ENCODE assay signal across 12 mouse cellular contexts in the genomic region with DNA sequence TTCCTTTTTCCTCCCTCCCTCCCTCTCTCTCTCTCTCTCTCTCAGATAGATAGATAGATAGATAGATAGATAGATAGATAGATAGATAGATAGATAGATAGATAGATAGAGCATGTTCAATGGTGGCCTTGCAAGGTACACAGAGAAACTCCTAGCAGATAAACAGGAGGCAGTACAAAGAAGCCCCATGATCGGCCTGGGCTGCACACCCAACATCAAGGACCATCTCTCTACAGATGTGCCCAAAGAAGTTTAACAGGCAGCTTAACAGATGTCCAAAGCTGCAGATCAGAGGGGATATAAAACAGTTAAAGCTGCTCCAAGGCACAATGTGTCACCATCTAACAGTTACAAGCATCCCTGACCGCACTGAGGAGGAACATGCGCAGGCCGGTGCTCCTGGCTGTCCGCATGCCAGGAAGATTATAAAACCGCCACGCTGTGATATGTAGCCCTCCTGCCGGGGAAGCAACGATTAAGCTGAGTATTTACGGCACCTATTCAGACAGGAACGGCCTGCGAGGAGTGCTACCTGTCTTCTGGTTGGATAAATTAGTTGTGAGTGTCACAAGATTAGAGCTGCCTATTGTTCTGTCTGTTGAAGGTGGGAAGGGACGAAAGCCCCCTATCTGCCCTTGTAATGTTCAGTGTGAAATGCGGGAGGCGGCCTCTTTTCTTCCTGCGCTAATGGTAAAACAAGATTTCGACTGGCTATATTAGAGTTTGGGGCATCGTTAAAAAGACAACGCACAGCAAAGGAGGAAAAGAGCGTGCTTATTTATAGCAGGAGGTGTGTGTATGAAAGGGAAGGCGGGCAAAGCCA.
A peak's percentile ranks its signal among the peaks of the same experiment; 100 is the strongest.
DNase-seq lines count a peak whose midpoint lies in the region; ATAC-seq lines count a peak whose summit lies in the region.
"Had no signal": no experiment of that assay in that cellular context is flagged by ENCODE, and none has a peak within 500 bp of the region (broad histone marks: within the 10 kb centered on the region; RNA-seq: fewer than 3 reads in every experiment).

No protein-coding gene starts in this region.

- no peaks in the 10 kb centered on the region for H3K36me3 ChIP-seq in kidney, embryonic 15.5 days

- no peaks in the 10 kb centered on the region for H3K9me3 ChIP-seq in kidney, embryonic 15.5 days (replicated peaks)

- H3K4me1 ChIP-seq in kidney, embryonic 15.5 days = peaks cover 8% of the 10 kb centered on the region

- peaks cover 43% of the 10 kb centered on the region for H3K27me3 ChIP-seq in kidney, embryonic 15.5 days

- WGBS in kidney, embryonic 15.5 days = 5% methylated on average over 21 of the region's 21 CpGs

- H3K4me2 ChIP-seq in kidney, embryonic 15.5 days = peak overlapping the region; percentile 41
- H3K4me2 ChIP-seq: lung, embryonic 14.5 days had no signal

- no peak for ATAC-seq in kidney, embryonic 15.5 days (replicated peaks; ENCODE audit: low FRiP score)
- peak; percentile 39 to 59; a peak in 2 of 4 replicates for ATAC-seq in hematopoietic stem cell, adult 5-6 weeks (replicated peaks in 1 of 2; ENCODE audit: insufficient read depth in 1 of 2, low FRiP score in 2 of 2, low TSS enrichment in 1 of 2, low read depth in 1 of 2, poor library complexity in 2 of 2, severe bottlenecking in 2 of 2)

- no peak overlapping the region for H3K27ac ChIP-seq in kidney, embryonic 15.5 days
- H3K27ac ChIP-seq: layer of hippocampus, adult 2 months had no signal

- no peak overlapping the region for H3K9ac ChIP-seq in kidney, embryonic 15.5 days
- H3K9ac ChIP-seq: lung, embryonic 14.5 days had no signal

- H3K4me3 ChIP-seq in kidney, embryonic 15.5 days (replicated peaks) = peak overlapping the region; percentile 15; the same call in 1 of the 2 replicates
- H3K4me3 ChIP-seq: erythroblast, embryonic 14.5 days; layer of hippocampus, adult 2 months had no signal

- DNase-seq in adrenal gland, adult (ENCODE audit: inconsistent age in 2 of 2, low spot score in 1 of 2) = peak; percentile 11 to 32
- no peak for DNase-seq in adrenal gland, postnatal 4 days (ENCODE audit: low spot score in 2 of 2)
- no peak for DNase-seq in kidney, adult 9 months
- peak; percentile 28 for DNase-seq in neural tube, embryonic 10.5 days (ENCODE audit: extremely low spot score, low spot score)
- DNase-seq in layer of hippocampus, postnatal 25 days (ENCODE audit: extremely low spot score in 1 of 2, low spot score in 1 of 2) = no peak
- no peak for DNase-seq in frontal cortex, postnatal 36 days (ENCODE audit: low spot score in 2 of 2)
- DNase-seq: lung, embryonic 14.5 days; thymus, postnatal 4 days had no signal

Comparison
In these comparisons a context has a peak if more than half of its experiments do, and no peak if none do; other contexts are left out.
1. DNase-seq: peak in adrenal gland, adult (2 of 2) and neural tube, embryonic 10.5 days (single experiment); none in adrenal gland, postnatal 4 days (0 of 2), kidney, adult 9 months (single experiment), layer of hippocampus, postnatal 25 days (0 of 2) and frontal cortex, postnatal 36 days (0 of 2).